Mouse (Mus musculus) layer of hippocampus, adult 8-10 months (tissue): ENCODE measurements around the gene Gm3336. TPM values are rescaled to one million over a fixed set of nuclear protein-coding genes. Genes with fewer than 3 reads are reported as not detected.

Experiments used
- DNase-seq, 2 experiments: peaks; one replicate each; pipeline ENCODE4 v3.0.0; 2022; ENCODE audit warnings: low spot score in 2 of 2
- total RNA-seq, 4 experiments: library from RNA; stranded (reverse); gene quantifications; 2 replicates each; pipeline ENCODE4 v1.2.4; 2022

The Gm3336 gene
- total RNA-seq, 4 experiments from 2014 or later: not detected

GRCm38 (mm10) chr8:70716521-70717400, 1.6 kb upstream of the Gm3336 start:
- no peak for DNase-seq

- no peak for DNase-seq
These were observed 1.5 kb downstream of the Gm3336 start for GRCm38 (mm10) chr8:70719796-70720270.

GRCm38 (mm10) chr8:70720739-70721138, 2.4 kb downstream of the Gm3336 start:
- DNase-seq: peak in 1 of 2 experiments; percentile 86

- DNase-seq: no peak
These were observed 3.3 kb downstream of the Gm3336 start for GRCm38 (mm10) chr8:70721601-70722000.

DNA sequence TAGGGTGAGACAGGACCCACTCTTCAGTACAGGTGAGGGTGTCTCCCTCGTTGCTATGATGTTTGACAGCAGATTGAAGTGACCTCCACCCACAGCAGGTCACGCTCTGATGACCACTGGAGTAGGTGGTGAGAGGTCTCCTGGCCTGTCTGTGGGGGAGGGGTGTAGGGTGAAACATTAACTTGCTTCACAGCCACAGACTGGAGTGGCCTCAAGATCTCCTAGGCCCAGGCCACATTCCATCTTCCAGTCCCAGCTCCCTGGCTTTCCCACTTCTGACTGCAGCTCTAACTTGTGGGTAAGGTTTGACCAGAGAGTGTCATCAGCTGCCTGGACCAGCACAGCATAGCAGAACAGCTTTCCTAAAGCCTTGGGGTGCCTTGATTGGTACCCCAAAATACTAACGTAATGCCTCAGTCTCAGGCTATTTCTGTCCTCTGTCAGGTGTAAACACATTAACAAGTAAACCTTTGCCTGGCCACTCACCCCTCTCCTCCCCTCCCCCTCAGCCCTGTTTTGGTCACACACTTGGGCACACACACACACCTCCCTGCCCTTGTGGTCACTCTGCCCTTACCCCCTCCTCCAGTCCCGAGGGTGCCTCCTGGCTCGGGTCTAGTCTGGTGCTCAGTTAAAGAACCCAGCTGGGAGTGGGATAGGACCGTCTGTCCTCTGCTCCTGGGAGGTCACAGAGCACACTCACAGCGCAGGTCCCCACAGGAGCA, 5.3 kb downstream of the Gm3336 start, which contains the start of gene Pde4c:
Gene Pde4c, plus strand, starts transcription at position 235 of the 725 bp plus-strand sequence.
- DNase-seq: no peak

DNA sequence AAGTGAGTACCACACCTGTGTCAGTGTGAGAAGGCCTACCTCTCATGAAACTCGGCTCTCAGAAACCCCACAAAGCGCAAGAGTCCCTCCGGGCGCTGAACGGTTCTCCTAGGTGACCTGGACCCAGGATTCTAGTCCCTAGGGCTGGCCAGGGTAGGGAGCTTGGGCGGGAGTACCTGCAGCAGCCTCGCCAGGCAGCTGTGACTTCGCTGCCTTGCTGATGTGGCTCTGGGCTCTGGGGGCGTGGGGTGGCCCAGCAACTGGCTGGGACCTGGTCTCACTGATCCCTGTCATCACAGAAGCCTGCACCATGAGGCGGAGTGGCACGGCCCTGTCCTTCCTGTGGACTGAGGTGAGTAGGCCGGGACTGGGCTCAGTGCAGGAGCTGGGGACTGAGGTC, 5.9 kb downstream of the Gm3336 start:
- DNase-seq: no peak

GRCm38 (mm10) chr8:70725792-70726447, 7.6 kb downstream of the Gm3336 start:
- DNase-seq: no peak

DNA sequence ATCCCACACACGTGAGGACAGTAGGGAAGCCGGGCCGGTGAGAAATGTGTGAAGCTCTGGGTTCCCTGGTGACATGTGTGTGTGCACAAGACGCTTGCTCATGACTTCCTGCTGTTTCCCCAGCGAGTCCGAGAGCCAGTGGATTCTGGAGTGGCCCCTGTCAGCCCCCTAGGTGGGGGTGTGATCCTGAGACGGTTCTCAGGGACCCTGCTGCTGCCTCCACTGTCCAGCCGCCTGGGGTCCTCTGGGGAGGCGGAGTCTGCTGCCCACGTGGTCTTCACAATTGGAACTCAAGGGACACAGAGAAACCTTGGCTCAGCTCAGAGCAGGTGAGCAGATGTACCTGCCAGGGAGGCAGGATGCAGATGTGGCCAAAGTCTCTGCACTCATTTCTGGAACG, 8.4 kb downstream of the Gm3336 start:
- no peak for DNase-seq

GRCm38 (mm10) chr8:70729808-70730475, 11.6 kb downstream of the Gm3336 start:
- DNase-seq: no peak

DNA sequence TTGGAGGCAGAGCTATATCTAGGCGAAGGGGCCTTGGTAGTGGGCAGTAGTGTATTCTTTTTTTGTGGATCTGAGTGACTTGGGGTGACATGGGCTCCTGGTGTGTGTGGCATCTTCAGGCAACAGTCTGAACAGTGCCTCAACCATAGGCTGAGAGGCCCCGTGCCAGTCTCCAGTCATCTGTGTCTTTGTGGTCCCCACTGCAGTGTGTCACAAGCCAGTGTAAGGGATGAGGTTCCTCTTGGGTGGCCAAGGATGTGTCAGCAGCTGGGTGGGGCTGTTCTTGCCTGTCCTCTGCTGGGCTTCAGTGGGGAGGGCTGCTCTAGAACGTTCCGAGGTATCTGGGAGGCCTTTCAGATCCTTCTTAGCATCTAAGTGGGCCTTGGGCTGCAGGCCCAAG, 12.6 kb downstream of the Gm3336 start:
- DNase-seq: no peak

DNA sequence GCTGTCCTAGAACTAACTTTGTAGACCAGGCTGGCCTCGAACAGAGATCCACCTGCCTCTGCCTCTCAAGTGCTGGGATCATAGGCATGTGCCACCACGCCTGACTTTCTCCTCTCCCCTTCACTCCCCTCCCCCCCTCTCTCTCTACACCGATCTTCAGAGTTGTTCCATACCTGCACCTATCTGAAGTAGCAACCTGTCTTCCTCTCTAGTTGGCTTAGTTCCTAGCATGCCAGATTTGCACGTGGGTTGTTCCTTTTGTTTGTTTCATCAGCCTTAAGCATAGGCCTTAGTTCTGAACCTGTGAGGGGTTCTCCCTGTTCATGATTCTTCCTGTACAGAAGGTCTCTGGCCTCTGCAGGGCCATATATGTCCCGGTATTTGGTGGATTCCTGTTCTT, 19.4 kb downstream of the Gm3336 start:
- no peak for DNase-seq

- no peak for DNase-seq
These were observed 19.9 kb downstream of the Gm3336 start for GRCm38 (mm10) chr8:70738211-70738610.

- no peak for DNase-seq
These were observed 23.3 kb downstream of the Gm3336 start for GRCm38 (mm10) chr8:70741661-70742060.

DNA sequence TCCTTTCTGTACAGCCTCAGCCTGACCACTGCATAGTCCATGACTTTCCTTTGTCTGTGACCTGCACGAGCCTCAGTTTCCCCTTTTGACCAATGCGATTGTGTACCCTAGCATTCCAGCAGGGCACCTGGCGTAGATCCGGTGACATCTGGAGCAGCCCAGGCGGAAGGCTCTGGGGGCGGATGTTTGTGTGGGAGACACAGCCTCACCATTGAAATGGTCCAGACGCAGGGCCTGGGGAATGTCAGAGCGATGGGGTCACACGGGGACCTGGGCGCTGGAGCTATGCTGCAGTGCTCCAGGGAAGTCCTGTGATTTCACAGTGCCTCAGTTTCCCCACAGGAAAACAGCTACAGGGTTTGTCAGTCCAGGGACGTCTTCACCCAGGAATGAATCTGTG, 23.8 kb downstream of the Gm3336 start:
- DNase-seq: no peak

DNA sequence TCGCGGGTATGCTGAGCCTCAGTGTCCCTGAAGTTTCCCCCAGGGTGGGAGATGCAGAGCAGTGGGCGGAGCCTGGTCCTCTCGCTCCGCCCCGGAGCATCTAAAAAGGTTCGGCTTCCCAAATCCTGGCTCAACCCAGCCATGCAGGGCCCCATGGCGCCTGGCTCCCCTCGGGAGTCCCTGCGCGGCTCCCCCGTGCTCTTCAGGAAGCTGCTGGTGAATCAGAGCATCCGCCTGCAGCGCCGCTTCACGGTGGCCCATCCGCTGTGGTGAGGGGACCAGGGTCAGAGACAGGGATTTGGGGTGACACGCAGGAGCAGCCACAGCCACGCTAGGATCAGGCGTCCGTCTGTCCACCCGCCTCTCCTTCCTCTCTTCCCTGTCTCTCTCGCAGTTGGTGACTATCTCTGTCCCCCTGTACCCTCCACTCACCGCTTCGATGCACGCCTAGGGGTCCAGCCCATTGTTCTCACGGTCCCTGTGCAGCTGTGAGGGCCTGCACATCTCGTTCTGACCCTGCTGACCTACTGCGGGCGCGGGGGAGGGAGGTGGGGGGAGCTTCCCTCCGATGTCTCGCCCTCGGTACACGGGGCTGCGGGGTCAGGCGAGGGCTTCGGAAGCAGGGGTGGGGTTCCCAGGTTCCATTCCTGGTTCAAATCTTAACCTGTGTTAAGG, 24.8 kb downstream of the Gm3336 start:
- DNase-seq: no peak

DNA sequence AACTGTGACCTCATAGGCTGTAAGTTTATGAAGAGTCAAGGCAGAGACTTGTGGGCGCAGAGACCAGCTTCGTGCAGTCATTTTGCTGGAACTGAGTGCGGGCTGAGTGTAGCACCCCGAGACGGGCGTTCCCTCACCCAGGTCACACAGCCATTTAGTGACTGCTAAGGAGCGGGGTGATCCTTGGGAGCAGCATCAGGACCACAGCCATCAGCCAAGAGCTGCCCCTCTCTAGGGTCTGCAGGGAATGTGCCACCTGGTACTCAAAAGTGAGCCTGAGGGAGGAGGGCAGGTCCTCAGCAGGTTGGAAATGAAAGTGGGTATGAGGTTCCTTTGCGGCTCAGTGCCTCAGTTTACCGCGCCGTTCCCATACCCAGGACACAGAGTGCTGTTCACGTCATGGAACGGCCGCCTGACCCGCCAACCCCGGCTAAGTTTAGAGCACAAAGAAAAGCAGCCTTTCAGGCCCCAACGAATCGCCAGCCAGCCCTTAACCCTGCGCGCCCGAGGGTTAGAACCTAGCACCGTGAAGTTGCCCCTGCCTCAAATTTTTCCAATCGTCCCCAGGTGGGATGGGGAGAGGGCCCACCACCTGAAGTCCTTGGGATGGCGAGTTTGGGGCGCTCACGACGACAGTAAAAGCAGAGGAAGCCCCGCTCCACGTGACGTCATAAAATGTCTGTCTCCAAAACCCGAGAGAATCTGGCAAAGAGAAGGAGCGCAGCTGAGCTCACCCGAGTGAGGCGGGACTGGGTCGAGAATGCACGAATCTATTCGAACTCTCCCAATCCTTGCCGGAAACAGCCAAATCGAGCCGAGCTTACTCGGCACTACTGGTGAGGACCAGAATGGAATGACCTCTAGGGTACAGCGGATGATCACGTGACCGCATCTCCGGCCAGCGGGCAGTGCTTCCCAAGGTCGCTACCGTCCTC, 25.6 kb downstream of the Gm3336 start:
- peak in 1 of 2 experiments; percentile 50 for DNase-seq

- no peak for DNase-seq
These were observed 26.5 kb downstream of the Gm3336 start for GRCm38 (mm10) chr8:70744806-70745205.

- no peak for DNase-seq
These were observed 27.4 kb downstream of the Gm3336 start for GRCm38 (mm10) chr8:70745691-70746220.

GRCm38 (mm10) chr8:70746676-70747075, 28.3 kb downstream of the Gm3336 start:
- DNase-seq: no peak
